Mouse (Mus musculus) spleen, postnatal 14 days (tissue): ENCODE data around the gene Rragd.
"Not testable (repeated sequence)": the region's sequence is repeated elsewhere in the genome, so short reads cannot be mapped to it uniquely, and the experiment has no call there.

Experiments used
- DNase-seq, 2 experiments: peaks; one replicate each; pipeline ENCODE4 v3.0.0; 2021 to 2022; ENCODE audit warnings: low spot score in 2 of 2

Gene Rragd

GRCm38 (mm10) chr4:32982716-32983175, at the start of gene Rragd:
Rragd (plus strand) TSS chr4:32983037.
- no peak for DNase-seq

GRCm38 (mm10) chr4:32936762-32937341, 46.0 kb upstream of the Rragd start:
- no peak for DNase-seq

- DNase-seq, result no peak
These were observed 43.3 kb upstream of the Rragd start for GRCm38 (mm10) chr4:32939521-32939920.

GRCm38 (mm10) chr4:32939964-32940363, 42.9 kb upstream of the Rragd start:
- no peak for DNase-seq

- DNase-seq, result no peak
These were observed 41.9 kb upstream of the Rragd start for GRCm38 (mm10) chr4:32940984-32941383.

- DNase-seq, result no peak
These were observed 35.2 kb upstream of the Rragd start for GRCm38 (mm10) chr4:32947631-32948030.

GRCm38 (mm10) chr4:32948696-32949095, 34.1 kb upstream of the Rragd start:
- DNase-seq, result no peak

- DNase-seq, result peak; percentile 50 to 67
These were observed 32.3 kb upstream of the Rragd start, which contains the start of gene Ankrd6 for GRCm38 (mm10) chr4:32950356-32951034. Ankrd6 (minus strand) TSS chr4:32950841.

- no peak for DNase-seq
These were observed 31.5 kb upstream of the Rragd start for GRCm38 (mm10) chr4:32951035-32951940.

- DNase-seq, result no peak
These were observed 30.2 kb upstream of the Rragd start for GRCm38 (mm10) chr4:32952681-32953080.

GRCm38 (mm10) chr4:32956423-32956822, 26.4 kb upstream of the Rragd start:
- DNase-seq, result no peak

- DNase-seq, result no peak
These were observed 21.4 kb upstream of the Rragd start for GRCm38 (mm10) chr4:32961394-32961793.

GRCm38 (mm10) chr4:32964619-32965018, 18.2 kb upstream of the Rragd start:
- not testable (repeated sequence) for DNase-seq

- no peak for DNase-seq
These were observed 5.5 kb upstream of the Rragd start for GRCm38 (mm10) chr4:32977331-32977730.

- no peak for DNase-seq
These were observed 2.8 kb upstream of the Rragd start for GRCm38 (mm10) chr4:32980061-32980460.

- DNase-seq, result no peak
These were observed 1.2 kb upstream of the Rragd start for GRCm38 (mm10) chr4:32981617-32982016.

- no peak for DNase-seq
These were observed 659 bp upstream of the Rragd start for GRCm38 (mm10) chr4:32982041-32982715.

- DNase-seq, result peak; percentile 24 to 38
These were observed 629 bp downstream of the Rragd start for GRCm38 (mm10) chr4:32983176-32984155.

GRCm38 (mm10) chr4:32984242-32984641, 1.4 kb downstream of the Rragd start:
- no peak for DNase-seq
